25 mouse cellular contexts compared by ENCODE assay signal in the genomic region with DNA sequence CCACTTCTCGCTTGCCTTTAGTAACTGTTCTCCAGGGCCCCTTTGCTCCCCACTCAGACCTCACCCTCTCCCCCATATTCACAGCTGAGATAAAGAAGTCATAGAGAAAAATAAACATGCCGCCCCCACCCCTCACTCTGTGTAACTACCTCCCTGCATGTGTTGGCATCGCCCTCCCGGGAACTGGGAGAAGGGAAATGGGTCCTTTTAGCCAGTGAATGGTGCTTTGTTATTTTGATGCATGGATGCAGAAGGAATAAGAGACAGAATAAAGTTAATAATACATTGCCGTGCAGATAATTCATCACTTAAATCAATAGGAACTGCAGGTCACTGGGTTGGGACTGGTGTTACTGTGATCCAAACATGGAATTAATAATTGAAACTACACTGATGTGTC.
DNase-seq lines count a peak whose midpoint lies in the region; ATAC-seq and TF ChIP-seq lines count a peak whose summit lies in the region.
"Had no signal": no experiment of that assay in that cellular context is flagged by ENCODE, and none has a peak within 500 bp of the region (broad histone marks: within the 10 kb centered on the region; RNA-seq: fewer than 3 reads in every experiment).

No protein-coding gene starts in this region.

- no peak for ATAC-seq in limb, embryonic 12.5 days (ENCODE audit: insufficient number of reproducible peaks, insufficient read depth, low FRiP score, low TSS enrichment, low read depth)
- ATAC-seq: forebrain, postnatal 0 days; inflammation-experienced regulatory T-cells, adult 6 months; Patski had no signal

- no peaks in the 10 kb centered on the region for H3K36me3 ChIP-seq in limb, embryonic 12.5 days
- H3K36me3 ChIP-seq: forebrain, embryonic 12.5 days; hindbrain, embryonic 15.5 days had no signal

- WGBS in limb, embryonic 12.5 days = 79% methylated on average over 5 of the region's 5 CpGs

- no peak; the same call in 1 of the 2 replicates for TF ChIP-seq CTCF in layer of hippocampus, adult 2 months (conservative IDR thresholded peaks at IDR 0.05)
- no peak for TF ChIP-seq CTCF in left cerebral cortex, adult 2 months (IDR thresholded peaks at IDR 0.05)

- H3K4me2 ChIP-seq in limb, embryonic 12.5 days = no peak overlapping the region
- H3K4me2 ChIP-seq: forebrain, embryonic 12.5 days; hindbrain, embryonic 15.5 days; lung, embryonic 14.5 days had no signal

- no peak overlapping the region for H3K9ac ChIP-seq in limb, embryonic 12.5 days (replicated peaks)
- H3K9ac ChIP-seq: forebrain, embryonic 12.5 days; forebrain, postnatal 0 days; hindbrain, embryonic 15.5 days; liver, embryonic 14.5 days; lung, embryonic 14.5 days had no signal

- H3K9me3 ChIP-seq in limb, embryonic 12.5 days = no peaks in the 10 kb centered on the region
- H3K9me3 ChIP-seq: forebrain, embryonic 12.5 days; hindbrain, embryonic 15.5 days had no signal

- peak overlapping the region; percentile 74 for H3K27ac ChIP-seq in layer of hippocampus, adult 2 months
- 0 out of 2 replicates have a peak overlapping the region, but pooled peaks have one; percentile 24 for H3K27ac ChIP-seq in limb, embryonic 12.5 days
- no peak overlapping the region for H3K27ac ChIP-seq in left cerebral cortex, adult 2 months
- H3K27ac ChIP-seq: forebrain, embryonic 12.5 days; hindbrain, embryonic 15.5 days; liver, embryonic 14.5 days had no signal

- H3K4me1 ChIP-seq in limb, embryonic 12.5 days (replicated peaks) = peaks cover 59% of the 10 kb centered on the region

- no peaks in the 10 kb centered on the region for H3K27me3 ChIP-seq in limb, embryonic 12.5 days

- intact Hi-C loops in left cerebral cortex, postnatal 10 days (cut with DNase I) = no loop called here
- intact Hi-C loops in left cerebral cortex, adult 2 months (cut with DNase I) = loop anchor here (5.0 kb wide), 1 partner anchor 407 kb away; no protein-coding TSS in a partner anchor

- DNase-seq in layer of hippocampus, adult 2 months (ENCODE audit: low spot score in 2 of 2) = no peak
- no peak for DNase-seq in layer of hippocampus, postnatal 36 days
- DNase-seq in ZHBTc4 (ENCODE audit: low read depth, low spot score) = peak; percentile 44
- DNase-seq in left cerebral cortex, postnatal 10 days (ENCODE audit: extremely low spot score in 1 of 2, low spot score in 2 of 2) = no peak
- DNase-seq in left cerebral cortex, adult 2 months (ENCODE audit: extremely low spot score in 1 of 2, low spot score in 2 of 2) = no peak
- DNase-seq in cerebellum, adult 9-11 months = no peak
- DNase-seq: cerebellum, adult 8-10 months; forebrain, postnatal 0 days; gastrocnemius, postnatal 10 days; heart, postnatal 4 days; kidney, adult 11 months; kidney, postnatal 14 days; left cerebral cortex, postnatal 4 days; liver; lung, embryonic 14.5 days; lung, postnatal 14 days; midbrain, embryonic 14.5 days; right cerebral cortex, postnatal 25 days; thymus, postnatal 4 days had no signal

- no peak overlapping the region for H3K4me3 ChIP-seq in layer of hippocampus, adult 2 months
- H3K4me3 ChIP-seq in limb, embryonic 12.5 days (replicated peaks) = no peak overlapping the region
- H3K4me3 ChIP-seq in left cerebral cortex, adult 2 months = no peak overlapping the region
- H3K4me3 ChIP-seq: forebrain, embryonic 12.5 days; hindbrain, embryonic 15.5 days had no signal
